ENCODE assay signal across 30 mouse cellular contexts in the genomic region with DNA sequence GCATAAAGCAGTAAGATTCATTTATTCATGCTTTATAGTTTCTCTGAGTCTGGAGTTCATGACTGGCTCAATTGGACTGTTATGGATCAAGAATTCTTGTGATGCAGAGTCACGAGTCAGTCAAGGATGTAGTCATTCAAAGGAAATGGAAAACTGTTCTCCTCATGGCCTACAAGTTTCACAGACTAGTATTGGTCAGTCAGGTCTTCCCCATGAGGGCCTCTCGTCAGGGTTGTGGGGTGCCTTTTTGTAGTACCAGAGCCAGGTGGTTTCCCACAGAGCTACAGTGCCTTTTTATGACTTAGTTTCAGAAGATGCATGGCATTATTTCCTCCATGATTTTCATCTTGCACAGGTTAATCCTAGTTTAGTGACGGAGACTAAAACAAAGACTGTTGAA.
"Had no signal": no experiment of that assay in that cellular context is flagged by ENCODE, and none has a peak within 500 bp of the region (broad histone marks: within the 10 kb centered on the region; RNA-seq: fewer than 3 reads in every experiment).

No protein-coding gene starts in this region.

- H3K27ac ChIP-seq: limb, embryonic 10.5 days; limb, embryonic 12.5 days; limb, embryonic 13.5 days; limb, embryonic 15.5 days; liver, embryonic 12.5 days; liver, embryonic 13.5 days; liver, embryonic 14.5 days; liver, embryonic 15.5 days; lung, embryonic 15.5 days; macrophage; midbrain, embryonic 10.5 days; midbrain, embryonic 12.5 days; midbrain, embryonic 13.5 days; neural tube, embryonic 12.5 days had no signal

- H3K4me1 ChIP-seq: limb, embryonic 10.5 days; limb, embryonic 12.5 days; limb, embryonic 15.5 days; liver, embryonic 12.5 days; liver, embryonic 13.5 days; liver, embryonic 15.5 days; lung, embryonic 15.5 days; midbrain, embryonic 13.5 days; neural tube, embryonic 12.5 days had no signal

- H3K9me3 ChIP-seq: limb, embryonic 10.5 days; limb, embryonic 12.5 days; limb, embryonic 13.5 days; limb, embryonic 15.5 days; liver, embryonic 12.5 days; liver, embryonic 13.5 days; liver, embryonic 15.5 days; lung, embryonic 15.5 days; megakaryocyte, embryonic 14.5 days; midbrain, embryonic 10.5 days; midbrain, embryonic 12.5 days; midbrain, embryonic 13.5 days; neural tube, embryonic 12.5 days had no signal

- ATAC-seq: liver, embryonic 12.5 days; liver, postnatal 0 days; lung, postnatal 0 days; midbrain, embryonic 13.5 days; midbrain, embryonic 16.5 days had no signal

- DNase-seq: left cerebral cortex, postnatal 4 days; liver; liver, embryonic 13.5 days; liver, postnatal 0 days; lung, adult 18-20 months; lung, adult 2 months; lung, embryonic 14.5 days; lung, postnatal 10 days; lung, postnatal 14 days; lung, postnatal 36 days; lung, postnatal 4 days; midbrain, embryonic 14.5 days had no signal

- H3K36me3 ChIP-seq: limb, embryonic 10.5 days; limb, embryonic 12.5 days; limb, embryonic 13.5 days; limb, embryonic 15.5 days; liver, embryonic 12.5 days; liver, embryonic 13.5 days; liver, embryonic 15.5 days; lung, embryonic 15.5 days; midbrain, embryonic 10.5 days; midbrain, embryonic 12.5 days; midbrain, embryonic 13.5 days; neural tube, embryonic 12.5 days had no signal

- H3K4me3 ChIP-seq: limb, embryonic 10.5 days; limb, embryonic 12.5 days; limb, embryonic 13.5 days; limb, embryonic 15.5 days; liver, embryonic 12.5 days; liver, embryonic 13.5 days; liver, embryonic 15.5 days; lung, embryonic 15.5 days; megakaryocyte, embryonic 14.5 days; midbrain, embryonic 10.5 days; midbrain, embryonic 12.5 days; midbrain, embryonic 13.5 days; myocyte; neural tube, embryonic 12.5 days had no signal

- H3K4me2 ChIP-seq: limb, embryonic 12.5 days; limb, embryonic 13.5 days; limb, embryonic 15.5 days; liver, embryonic 11.5 days; liver, embryonic 12.5 days; liver, embryonic 13.5 days; liver, embryonic 15.5 days; lung, embryonic 14.5 days; lung, embryonic 15.5 days; midbrain, embryonic 12.5 days; midbrain, embryonic 13.5 days; neural tube, embryonic 12.5 days had no signal

- H3K9ac ChIP-seq: limb, embryonic 12.5 days; limb, embryonic 13.5 days; limb, embryonic 15.5 days; liver, embryonic 12.5 days; liver, embryonic 13.5 days; liver, embryonic 14.5 days; liver, embryonic 15.5 days; liver, postnatal 0 days; lung, embryonic 14.5 days; lung, embryonic 15.5 days; midbrain, embryonic 12.5 days; midbrain, embryonic 13.5 days; neural tube, embryonic 12.5 days had no signal

- H3K27me3 ChIP-seq: limb, embryonic 12.5 days; limb, embryonic 13.5 days; limb, embryonic 15.5 days; liver, embryonic 12.5 days; liver, embryonic 13.5 days; liver, embryonic 15.5 days; lung, embryonic 15.5 days; megakaryocyte, embryonic 14.5 days; midbrain, embryonic 12.5 days; midbrain, embryonic 13.5 days; neural tube, embryonic 12.5 days had no signal
